Mouse (Mus musculus) neural tube, embryonic 15.5 days (tissue): ENCODE measurements around the gene Tmcc3. TPM values are rescaled to one million over a fixed set of nuclear protein-coding genes. Genes with fewer than 3 reads are reported as not detected.
A peak's percentile ranks its signal among the peaks of the same experiment; 100 is the strongest.

Experiments
- ATAC-seq: fragments of 200-750 bp; cut with Nextera tagmentation; 2 replicates; pipeline ENCODE4 v1.8.0; 2017; ENCODE audit warnings: mild to moderate bottlenecking, moderate TSS enrichment, moderate library complexity; ENCODE audit not compliant: low FRiP score
- H3K27ac ChIP-seq: fragments of 300-500 bp; sonication (generic); replicated peaks from 2 replicates; pipeline ENCODE4 v1.5.1; 2015; ENCODE audit warnings: mild to moderate bottlenecking, inconsistent platforms
- H3K27me3 ChIP-seq: fragments of 300-500 bp; sonication (generic); replicated peaks from 2 replicates; pipeline ENCODE4 v1.6.1; 2015; ENCODE audit warnings: inconsistent platforms
- H3K36me3 ChIP-seq: fragments of 300-500 bp; sonication (generic); 2 replicates; pipeline ENCODE4 v1.6.1; 2015; ENCODE audit warnings: inconsistent platforms
- H3K4me1 ChIP-seq: fragments of 300-500 bp; sonication (generic); 2 replicates; pipeline ENCODE4 v1.6.1; 2015; ENCODE audit warnings: inconsistent platforms
- H3K4me2 ChIP-seq: fragments of 300-500 bp; sonication (generic); 2 replicates; pipeline ENCODE4 v1.6.1; 2015; ENCODE audit warnings: inconsistent platforms, mild to moderate bottlenecking, moderate library complexity
- H3K4me3 ChIP-seq: fragments of 300-500 bp; sonication (generic); replicated peaks from 2 replicates; pipeline ENCODE4 v1.5.1; 2015; ENCODE audit warnings: mild to moderate bottlenecking, inconsistent platforms
- H3K9ac ChIP-seq: fragments of 300-500 bp; sonication (generic); replicated peaks from 2 replicates; pipeline ENCODE4 v1.6.1; 2015; ENCODE audit warnings: mild to moderate bottlenecking, inconsistent platforms
- H3K9me3 ChIP-seq: fragments of 300-500 bp; sonication (generic); replicated peaks from 2 replicates; pipeline ENCODE4 v1.6.1; 2016; ENCODE audit warnings: inconsistent platforms
- WGBS: fragments of 180-500 bp; shearing (Covaris S2); methylation state at CpG from one replicate; pipeline ENCODE4 v1.1.7; 2015; ENCODE audit warnings: mixed read lengths; 5-methylcytosine and 5-hydroxymethylcytosine counted together
- polyA plus RNA-seq: library from polyadenylated mRNA; unstranded; fragments of >200 nt; fragmentation: Nextera tagmentation; extraction: Ambion mirVana; gene quantifications from 2 replicates; pipeline ENCODE4 v1.2.1, GENCODE M21; 2015

Tmcc3 gene
- 17.6 and 18.4 TPM in 2 replicates for polyA plus RNA-seq

DNA sequence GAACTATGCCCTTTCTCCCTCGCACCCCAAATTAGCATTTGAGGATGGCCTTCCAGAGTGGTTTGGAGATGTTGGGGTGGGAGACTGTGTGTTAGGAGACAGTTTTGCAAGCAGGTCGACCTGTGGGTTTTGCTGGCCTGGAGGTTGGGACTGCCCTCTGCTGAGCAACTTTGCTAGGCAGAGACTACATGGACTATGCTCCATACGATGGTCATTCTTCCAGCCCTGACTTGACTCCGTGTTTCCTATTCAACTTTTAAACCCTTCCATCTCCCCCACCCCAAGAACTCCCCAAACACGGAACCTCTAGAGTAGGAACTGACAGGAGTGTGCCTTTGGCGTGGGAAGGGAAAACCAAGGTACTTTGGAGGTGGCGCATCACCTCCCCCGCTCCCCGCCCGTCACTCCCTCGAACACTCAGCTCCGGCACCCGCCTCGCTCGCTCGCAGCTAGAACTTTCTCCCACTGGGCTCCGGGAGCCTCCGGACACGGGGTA is at the start of gene Tmcc3:
Tmcc3 (plus strand) TSS at position 439 of the 496 bp plus-strand sequence.
- H3K4me1 ChIP-seq, result peaks cover 17% of the 10 kb centered on the region
- H3K9ac ChIP-seq, result peak within 1 kb of the TSS; percentile 51
- peak within 1 kb of the TSS; percentile 98 for H3K4me2 ChIP-seq
- peak within 1 kb of the TSS; percentile 54 for H3K27ac ChIP-seq
- ATAC-seq, result peak; percentile 25; the same call in 1 of the 2 replicates
- H3K36me3 ChIP-seq, result no peaks in the 10 kb centered on the region
- WGBS, result 3% methylated on average over 19 of the region's 19 CpGs
- no peaks in the 10 kb centered on the region; the same call in 1 of the 2 replicates for H3K27me3 ChIP-seq
- no peaks in the 10 kb centered on the region for H3K9me3 ChIP-seq
- H3K4me3 ChIP-seq, result peak within 1 kb of the TSS; percentile 53

DNA sequence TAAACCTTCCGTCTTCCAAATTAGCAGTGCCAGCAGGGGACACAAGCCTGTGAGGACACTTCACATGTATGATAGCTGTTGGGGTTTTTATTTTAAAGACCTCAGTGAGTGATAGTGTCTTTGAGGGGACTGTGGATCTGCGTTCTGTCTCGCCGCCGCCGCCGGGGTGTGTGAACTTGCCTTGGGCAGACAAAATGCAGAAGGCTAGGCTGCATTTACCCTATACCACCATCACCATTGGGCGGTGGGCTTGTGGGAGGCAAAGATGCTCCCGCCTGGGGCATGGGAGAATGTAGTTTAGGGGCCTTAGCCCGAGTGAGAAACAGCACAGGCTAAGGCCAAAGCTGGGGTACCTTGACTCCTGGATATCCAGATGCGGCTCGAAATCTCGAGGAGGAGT is 49.1 kb upstream of the Tmcc3 start:
- ATAC-seq, result no peak
- Histone ChIP-seq H3K4me3 (no peak overlapping the region), H3K9ac (no peak overlapping the region), H3K27me3 (no peaks in the 10 kb centered on the region), H3K27ac (no peak overlapping the region), H3K4me2 (no peak overlapping the region), H3K36me3 (no peaks in the 10 kb centered on the region), H3K4me1 (peaks cover 4% of the 10 kb centered on the region; the same call in 1 of the 2 replicates), H3K9me3 (no peaks in the 10 kb centered on the region)
- WGBS, result 91% methylated on average over 13 of the region's 13 CpGs

DNA sequence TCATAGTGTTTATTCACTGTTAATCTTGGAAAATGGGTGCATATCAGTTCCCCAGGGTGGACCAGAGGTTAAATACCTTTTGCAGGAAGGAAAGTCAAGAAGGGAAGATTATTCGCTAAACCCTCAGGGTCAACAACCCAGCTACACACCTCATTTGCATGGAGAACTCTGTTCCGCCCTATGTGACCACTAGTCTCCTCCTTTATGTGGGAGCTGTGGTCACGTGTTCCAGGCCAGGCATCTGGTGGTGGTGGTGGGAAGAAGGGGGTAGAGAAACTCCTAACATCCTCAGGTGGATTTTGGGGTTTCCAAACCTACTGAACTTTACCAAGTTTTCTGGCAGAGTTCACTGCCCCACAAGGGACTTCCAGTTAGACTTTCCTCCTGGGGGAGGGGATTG is 48.5 kb upstream of the Tmcc3 start:
- WGBS, result 87% methylated on average over 3 of the region's 3 CpGs

DNA sequence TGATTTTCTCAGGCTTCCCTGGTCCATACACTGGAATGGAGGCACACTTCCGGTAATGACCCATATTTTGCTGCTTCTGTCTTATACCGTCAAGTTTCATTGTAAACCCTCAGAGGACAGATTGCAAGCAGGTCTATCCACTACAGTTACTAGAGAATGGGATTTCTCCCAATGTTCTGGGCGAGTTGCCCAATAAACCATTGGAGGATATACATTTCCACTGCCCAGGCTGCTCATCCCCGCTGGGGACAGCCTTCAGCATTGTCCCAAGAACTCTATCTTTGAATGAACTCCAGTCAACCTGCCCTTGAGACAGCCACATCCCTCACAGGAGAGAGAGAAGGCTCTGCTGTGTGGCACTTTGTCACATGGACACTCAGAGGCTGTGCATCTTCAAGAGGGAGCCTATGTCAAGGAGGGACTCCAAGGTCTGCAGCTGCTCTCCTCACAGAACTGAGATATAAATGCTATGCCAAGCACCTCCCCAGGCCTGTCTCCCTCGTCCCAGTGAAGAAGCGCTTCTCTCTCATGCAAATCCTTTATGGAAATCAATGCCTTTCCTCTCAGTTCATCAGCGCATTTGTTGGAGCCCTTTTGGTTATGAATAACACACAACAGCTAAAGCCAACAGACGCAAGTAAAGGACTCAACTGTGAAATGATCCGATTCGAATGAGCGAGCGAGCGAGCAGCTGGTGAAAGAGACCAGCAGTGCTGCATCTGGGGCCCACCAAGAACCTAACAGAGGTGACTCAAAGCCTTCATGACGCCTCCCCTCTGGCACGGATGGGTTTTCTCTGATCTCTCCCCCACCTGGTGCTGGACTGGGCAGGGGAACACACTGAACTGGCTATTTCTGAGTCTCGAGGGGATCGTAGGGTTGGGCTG is 45.9 kb upstream of the Tmcc3 start:
- no peak overlapping the region for H3K9ac ChIP-seq
- H3K4me1 ChIP-seq, result peaks cover 4% of the 10 kb centered on the region; the same call in 1 of the 2 replicates
- H3K36me3 ChIP-seq, result no peaks in the 10 kb centered on the region
- no peak for ATAC-seq
- 47% methylated on average over 17 of the region's 17 CpGs for WGBS
- no peak overlapping the region for H3K4me3 ChIP-seq
- no peaks in the 10 kb centered on the region for H3K9me3 ChIP-seq
- H3K27ac ChIP-seq, result 0 out of 2 replicates have a peak overlapping the region, but pooled peaks have one; percentile 30
- H3K4me2 ChIP-seq, result no peak overlapping the region
- H3K27me3 ChIP-seq, result no peaks in the 10 kb centered on the region

More for the DNA sequence above, 48.5 kb upstream of the Tmcc3 start:
- no peaks in the 10 kb centered on the region for H3K27me3 ChIP-seq
- H3K4me3 ChIP-seq, result no peak overlapping the region
- no peaks in the 10 kb centered on the region for H3K36me3 ChIP-seq
- H3K9ac ChIP-seq, result no peak overlapping the region
- no peaks in the 10 kb centered on the region for H3K9me3 ChIP-seq
- H3K4me1 ChIP-seq, result peaks cover 4% of the 10 kb centered on the region; the same call in 1 of the 2 replicates
- no peak overlapping the region for H3K4me2 ChIP-seq
- H3K27ac ChIP-seq, result no peak overlapping the region
- ATAC-seq, result no peak

DNA sequence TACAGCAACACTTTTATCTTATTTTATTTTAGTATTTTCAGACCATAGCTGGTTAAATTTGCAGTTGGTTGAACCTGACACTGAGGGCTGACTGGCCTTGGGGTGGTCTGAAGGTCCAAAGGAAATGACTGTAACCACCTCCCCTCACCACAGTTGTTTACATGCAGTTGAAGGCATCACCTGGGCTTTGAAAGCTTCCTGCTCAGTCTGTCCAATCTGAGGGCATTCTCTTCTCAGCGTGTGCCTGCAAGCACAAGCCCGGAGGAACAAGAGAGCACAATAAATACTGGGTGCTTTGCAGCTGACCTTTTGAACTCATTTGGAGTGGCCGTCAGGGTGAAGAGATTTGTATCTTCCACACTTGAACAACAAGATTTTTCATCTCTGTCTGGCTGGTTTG is 36.4 kb upstream of the Tmcc3 start:
- H3K4me2 ChIP-seq, result no peak overlapping the region
- no peaks in the 10 kb centered on the region for H3K9me3 ChIP-seq
- no peaks in the 10 kb centered on the region for H3K36me3 ChIP-seq
- no peak overlapping the region for H3K4me3 ChIP-seq
- no peak overlapping the region for H3K9ac ChIP-seq
- no peak for ATAC-seq
- H3K27me3 ChIP-seq, result no peaks in the 10 kb centered on the region
- H3K27ac ChIP-seq, result no peak overlapping the region
- H3K4me1 ChIP-seq, result peaks cover 13% of the 10 kb centered on the region
- WGBS, result 6% methylated on average over 3 of the region's 3 CpGs

DNA sequence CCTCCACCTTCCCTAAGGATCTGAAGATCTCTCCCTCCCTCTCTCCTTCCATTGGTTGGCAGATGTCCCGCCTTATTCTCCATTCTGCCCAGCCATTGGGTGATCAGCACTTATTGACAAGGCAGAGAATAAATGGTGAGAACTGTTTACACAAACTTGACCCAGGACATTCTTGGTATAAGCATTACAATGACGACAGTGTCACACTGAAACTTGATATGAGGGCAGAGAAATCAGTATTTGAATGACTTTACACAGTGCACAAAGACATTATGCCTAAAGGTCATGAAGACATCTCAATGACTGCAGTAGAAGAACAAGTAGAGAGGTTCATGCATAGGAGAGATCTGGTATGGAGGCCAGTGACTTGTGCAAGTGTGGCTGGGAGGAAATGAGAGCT is 35.2 kb upstream of the Tmcc3 start:
- H3K4me2 ChIP-seq, result no peak overlapping the region
- WGBS, result 56% methylated on average over 2 of the region's 2 CpGs
- ATAC-seq, result no peak
- H3K4me1 ChIP-seq, result peaks cover 13% of the 10 kb centered on the region; the same call in 1 of the 2 replicates
- no peaks in the 10 kb centered on the region for H3K27me3 ChIP-seq
- H3K4me3 ChIP-seq, result no peak overlapping the region
- H3K9me3 ChIP-seq, result no peaks in the 10 kb centered on the region
- no peaks in the 10 kb centered on the region for H3K36me3 ChIP-seq
- no peak overlapping the region for H3K27ac ChIP-seq
- no peak overlapping the region for H3K9ac ChIP-seq

DNA sequence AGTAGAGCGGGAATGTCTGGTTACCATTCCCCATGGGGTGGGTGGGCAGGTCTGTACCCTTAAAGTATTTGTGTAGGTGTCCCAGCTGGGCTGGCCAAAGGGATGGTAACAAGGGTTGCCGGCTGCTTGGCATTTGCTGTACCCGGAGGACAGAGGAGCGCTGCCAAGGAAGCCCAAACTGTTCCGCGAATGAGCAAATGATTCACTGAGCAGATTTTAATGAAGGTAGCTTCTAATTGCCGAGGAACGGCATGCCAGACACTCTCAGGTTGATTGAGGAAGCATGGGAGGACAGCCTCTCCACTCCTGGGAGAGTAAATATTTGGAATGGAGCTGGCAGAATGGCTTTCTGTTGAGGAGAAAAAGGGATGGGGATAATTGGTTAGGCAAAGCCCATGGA is 29.6 kb upstream of the Tmcc3 start:
- 58% methylated on average over 8 of the region's 8 CpGs for WGBS
- 0 out of 2 replicates have a peak overlapping the region, but pooled peaks have one; percentile 23 for H3K27ac ChIP-seq
- no peak for ATAC-seq

DNA sequence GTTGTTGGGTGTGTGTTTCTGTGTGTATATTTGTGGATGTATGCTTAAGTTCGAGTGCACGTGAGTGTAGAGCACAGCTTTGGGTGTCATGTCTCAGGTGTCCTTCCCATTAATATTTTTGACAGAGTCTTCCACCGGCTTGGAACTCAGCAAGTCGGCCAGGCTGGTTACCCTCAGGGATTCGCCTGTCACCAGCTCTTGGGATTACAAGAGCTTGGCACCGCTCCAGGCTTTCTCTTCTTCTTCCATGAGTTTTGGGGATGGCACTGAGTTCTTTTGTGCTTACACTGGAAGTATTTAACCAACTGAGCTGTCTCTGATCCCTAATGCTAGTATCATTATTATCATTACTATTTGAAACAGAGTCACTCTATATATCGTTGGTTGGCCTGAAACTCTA is 29.0 kb upstream of the Tmcc3 start:
- 86% methylated on average over 7 of the region's 7 CpGs for WGBS

More for the DNA sequence above, 29.6 kb upstream of the Tmcc3 start:
- no peaks in the 10 kb centered on the region for H3K9me3 ChIP-seq
- H3K4me2 ChIP-seq, result no peak overlapping the region
- no peak overlapping the region for H3K4me3 ChIP-seq
- peaks cover 19% of the 10 kb centered on the region for H3K4me1 ChIP-seq
- H3K36me3 ChIP-seq, result no peaks in the 10 kb centered on the region
- H3K27me3 ChIP-seq, result no peaks in the 10 kb centered on the region
- H3K9ac ChIP-seq, result no peak overlapping the region

DNA sequence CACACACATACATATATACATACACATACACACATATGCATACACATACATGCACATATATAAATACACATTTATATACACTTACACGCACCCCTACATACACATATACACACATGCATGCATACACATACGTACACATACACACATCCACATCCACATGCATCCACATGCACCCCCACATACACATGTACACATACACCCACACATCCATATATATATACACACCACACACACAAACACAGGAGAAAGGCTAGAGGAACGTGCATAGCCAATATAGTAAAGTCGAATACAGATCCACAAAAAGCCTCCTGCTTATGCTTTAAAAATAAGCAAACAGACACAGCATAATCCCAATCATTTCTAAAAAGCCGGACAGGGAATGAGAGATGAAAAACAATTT is 17.3 kb upstream of the Tmcc3 start:
- H3K9me3 ChIP-seq, result no peaks in the 10 kb centered on the region
- ATAC-seq, result no peak
- no peaks in the 10 kb centered on the region for H3K27me3 ChIP-seq
- no peak overlapping the region for H3K4me2 ChIP-seq
- peak overlapping the region; percentile 64 for H3K27ac ChIP-seq
- no peaks in the 10 kb centered on the region for H3K36me3 ChIP-seq
- no peak overlapping the region for H3K9ac ChIP-seq
- peaks cover 26% of the 10 kb centered on the region for H3K4me1 ChIP-seq
- H3K4me3 ChIP-seq, result no peak overlapping the region
- WGBS, result 81% methylated on average over 5 of the region's 5 CpGs

More for the DNA sequence above, 29.0 kb upstream of the Tmcc3 start:
- H3K36me3 ChIP-seq, result no peaks in the 10 kb centered on the region
- H3K9ac ChIP-seq, result no peak overlapping the region
- no peak for ATAC-seq
- no peaks in the 10 kb centered on the region for H3K27me3 ChIP-seq
- H3K27ac ChIP-seq, result no peak overlapping the region
- peaks cover 17% of the 10 kb centered on the region for H3K4me1 ChIP-seq
- no peaks in the 10 kb centered on the region for H3K9me3 ChIP-seq
- no peak overlapping the region for H3K4me3 ChIP-seq
- no peak overlapping the region for H3K4me2 ChIP-seq

DNA sequence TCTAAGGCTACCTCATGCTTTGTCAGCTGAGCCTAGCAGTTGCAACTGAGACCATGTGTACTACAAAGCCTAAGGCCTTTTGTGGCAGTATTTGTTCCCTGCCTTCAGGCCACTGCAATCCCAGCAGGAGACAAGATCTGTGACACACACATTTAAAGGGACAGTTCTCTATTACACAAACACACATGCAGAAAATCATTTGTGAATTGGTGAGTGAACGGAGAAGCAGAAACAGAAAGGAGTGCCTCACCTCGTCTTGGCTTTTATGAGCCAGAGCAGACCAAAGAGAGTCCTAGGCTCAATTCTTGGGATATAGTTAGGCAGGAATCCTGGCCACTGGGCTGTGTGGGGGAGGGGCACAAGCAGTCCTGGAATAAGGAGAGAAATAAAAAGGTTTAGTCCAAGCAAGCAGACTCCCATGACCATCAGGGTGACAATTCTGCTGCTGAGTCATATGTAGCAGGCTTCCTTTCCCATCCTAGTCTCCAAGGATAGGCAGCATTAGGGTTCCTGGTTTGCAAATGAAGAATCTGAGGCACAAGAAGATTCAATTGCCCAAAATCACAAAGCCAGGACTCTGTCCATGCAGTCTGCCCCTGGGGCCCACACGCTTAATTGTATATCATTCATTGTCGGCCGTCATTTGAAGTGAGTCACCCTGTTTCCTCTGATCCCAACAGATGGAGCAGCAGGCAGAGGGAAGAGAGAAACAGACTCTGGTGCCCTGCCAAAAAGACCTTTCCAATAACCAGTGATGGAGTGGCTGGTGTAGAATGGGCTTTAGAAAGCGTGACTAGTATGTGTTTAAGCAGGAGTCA is 16.6 kb upstream of the Tmcc3 start:
- no peak overlapping the region for H3K4me2 ChIP-seq
- no peak overlapping the region for H3K9ac ChIP-seq
- no peaks in the 10 kb centered on the region for H3K36me3 ChIP-seq
- no peaks in the 10 kb centered on the region for H3K9me3 ChIP-seq
- 27% methylated on average over 6 of the region's 6 CpGs for WGBS
- no peak overlapping the region for H3K4me3 ChIP-seq
- ATAC-seq, result no peak
- H3K4me1 ChIP-seq, result peaks cover 26% of the 10 kb centered on the region
- peak overlapping the region; percentile 64 for H3K27ac ChIP-seq
- no peaks in the 10 kb centered on the region for H3K27me3 ChIP-seq

DNA sequence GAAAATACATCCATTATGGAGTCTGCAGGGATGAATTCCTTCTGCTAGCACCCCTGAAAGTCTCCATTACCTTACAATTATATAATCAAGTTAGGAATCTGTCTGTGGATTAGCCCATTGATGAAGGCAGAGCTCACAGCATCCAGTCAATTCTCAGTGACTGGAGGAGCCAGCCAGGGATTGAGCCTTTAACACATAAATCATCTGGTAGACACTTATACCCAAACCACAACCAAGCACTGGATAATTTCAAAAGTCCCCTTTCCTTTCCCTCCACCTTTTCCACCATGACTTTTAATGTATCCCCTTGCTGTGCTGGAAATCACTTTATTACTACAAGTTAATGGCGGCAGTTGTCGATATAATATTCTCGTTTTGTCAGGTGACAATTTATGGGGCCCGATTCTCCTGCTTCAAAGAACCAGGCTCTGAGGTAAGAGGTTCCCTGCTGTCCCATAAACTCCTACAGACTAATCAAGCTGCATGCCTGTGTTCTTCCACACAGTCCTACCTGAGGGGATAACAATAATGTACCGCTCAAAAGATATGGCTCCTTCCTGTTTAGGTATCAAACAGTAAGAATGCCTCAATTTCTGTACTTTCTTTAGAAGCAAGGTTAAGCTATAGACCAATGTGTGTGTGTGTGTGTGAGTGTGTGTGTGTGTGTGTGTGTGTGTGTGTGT is 15.7 kb upstream of the Tmcc3 start:
- H3K27ac ChIP-seq, result peak overlapping the region; percentile 64; the same call in 1 of the 2 replicates
- H3K27me3 ChIP-seq, result no peaks in the 10 kb centered on the region
- H3K9ac ChIP-seq, result no peak overlapping the region
- peaks cover 26% of the 10 kb centered on the region for H3K4me1 ChIP-seq
- peak; percentile 67; the same call in 1 of the 2 replicates for ATAC-seq
- no peaks in the 10 kb centered on the region for H3K9me3 ChIP-seq
- H3K4me3 ChIP-seq, result no peak overlapping the region
- H3K36me3 ChIP-seq, result no peaks in the 10 kb centered on the region
- no peak overlapping the region for H3K4me2 ChIP-seq
- 36% methylated on average over 5 of the region's 5 CpGs for WGBS
